Mouse (Mus musculus): ENCODE measurements around the gene Hdac1.

- TF ChIP-seq CTCF (IDR thresholded peaks at IDR 0.05; ENCODE audit: control insufficient read depth, insufficient read depth, low read length) (0 out of 2 replicates have a peak, but pooled peaks have one; percentile 1), POLR2A (IDR thresholded peaks at IDR 0.05; ENCODE audit: borderline replicate concordance, control insufficient read depth, low read depth, low read length) (no peak)
Observed at GRCm38 (mm10) chr4:129549306-129549705, 6.8 kb upstream of the Hdac1 start.

Data from bone marrow, adult 2 months (tissue).